Mouse (Mus musculus) layer of hippocampus, postnatal 36 days (tissue): Measurements from ENCODE around the gene Flywch1. TPM values are rescaled to one million over a fixed set of nuclear protein-coding genes. Genes with fewer than 3 reads are reported as not detected.

Experiments
- DNase-seq, 2 experiments: peaks; one replicate each; pipeline ENCODE4 v3.0.0; 2022
- total RNA-seq, 2 experiments: library from RNA; stranded (reverse); gene quantifications; 2 replicates each; pipeline ENCODE4 v1.2.3; 2021

Gene Flywch1
- total RNA-seq, 2 experiments from 2014 or later, result 297 to 300 TPM

DNA sequence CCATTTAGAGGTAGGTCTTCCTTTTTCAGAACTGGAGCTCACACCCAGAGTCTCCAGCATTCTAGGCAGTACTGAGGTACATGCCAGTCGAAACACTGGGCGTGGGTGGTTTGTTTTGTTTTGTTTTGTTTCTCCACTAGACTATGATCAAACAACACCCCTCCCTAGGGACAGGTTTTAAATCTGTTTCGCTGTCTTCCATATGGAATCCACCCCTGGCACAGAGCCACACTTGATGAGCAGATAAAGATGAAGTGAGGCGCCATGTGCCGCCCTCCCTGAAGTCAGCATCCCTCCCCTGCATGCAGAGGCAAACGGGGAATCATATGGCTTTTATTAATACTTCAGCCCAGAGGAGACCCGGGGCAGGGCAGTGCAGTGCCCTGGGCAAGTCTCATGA is 66.7 kb downstream of the Flywch1 start:
- no peak for DNase-seq

DNA sequence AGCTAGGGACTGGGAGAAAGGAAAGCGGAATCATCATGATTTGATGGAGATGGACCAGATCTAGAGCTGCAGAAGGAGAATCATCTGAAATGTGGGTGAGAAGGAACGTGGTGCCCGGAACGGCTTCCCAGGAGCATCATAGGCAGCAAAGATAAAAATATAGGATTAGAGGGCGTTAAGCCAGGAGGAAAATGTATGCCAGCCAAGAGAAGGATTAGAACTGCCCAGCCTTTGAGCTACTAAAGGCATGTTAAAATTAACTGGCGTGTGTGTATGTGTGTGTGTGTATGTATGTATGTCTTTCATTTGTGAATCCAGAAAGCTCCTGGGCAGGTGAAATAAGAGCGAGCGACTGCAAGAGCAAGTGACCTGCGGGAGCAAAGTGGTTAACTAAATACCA is 68.1 kb downstream of the Flywch1 start:
- DNase-seq, result no peak

Other genes with a start within 250 kb of the Flywch1 start
- 1 to 10 TPM; 5.6 to 7.4 TPM for gene Zfp213, start 207.4 kb downstream of the Flywch1 start, total RNA-seq
- gene Zfp13, start 172.1 kb downstream of the Flywch1 start, total RNA-seq, result 10 to 100 TPM; 25.0 to 32.3 TPM
- gene Zscan10, start 170.7 kb downstream of the Flywch1 start, total RNA-seq, result not detected
- gene Mmp25, start 126.3 kb downstream of the Flywch1 start, total RNA-seq, result under 1 TPM; 0.10 to 0.30 TPM
- not detected for gene Bicdl2, start 111.1 kb downstream of the Flywch1 start, total RNA-seq
- gene Hcfc1r1, start 98.0 kb downstream of the Flywch1 start, total RNA-seq, result 100 to 1,000 TPM; 122 to 124 TPM
- 1 to 10 TPM; 7.2 to 9.7 TPM for gene Thoc6, start 97.7 kb downstream of the Flywch1 start, total RNA-seq
- 1 to 10 TPM; 4.8 to 6.3 TPM for gene Tnfrsf12a, start 94.1 kb downstream of the Flywch1 start, total RNA-seq
- gene Cldn6, start 92.4 kb downstream of the Flywch1 start, total RNA-seq, result not detected
- gene Cldn9, start 87.6 kb downstream of the Flywch1 start, total RNA-seq, result under 1 TPM; 0.22 to 0.35 TPM
- not detected for gene 1520401A03Rik, start 48.8 kb downstream of the Flywch1 start, total RNA-seq
- gene Pkmyt1, start 45.3 kb downstream of the Flywch1 start, total RNA-seq, result 1 to 10 TPM; 1.7 to 3.0 TPM
- gene Paqr4, start 30.7 kb downstream of the Flywch1 start, total RNA-seq, result 10 to 100 TPM; 50.8 to 55.4 TPM
- under 1 TPM; 0.35 to 0.42 TPM for gene Kremen2, start 25.8 kb downstream of the Flywch1 start, total RNA-seq
- gene Flywch2, start 14.5 kb upstream of the Flywch1 start, total RNA-seq, result 10 to 100 TPM in 1 of 2 experiments, 1 to 10 TPM in 1; 9.9 to 11.7 TPM
- 100 to 1,000 TPM; 563 to 606 TPM for gene Srrm2, start 18.9 kb upstream of the Flywch1 start, total RNA-seq
- gene Elob, start 57.5 kb upstream of the Flywch1 start, total RNA-seq, result 100 to 1,000 TPM; 356 to 383 TPM
- not detected for gene Prss33, start 64.5 kb upstream of the Flywch1 start, total RNA-seq
- gene Prss32, start 72.3 kb upstream of the Flywch1 start, total RNA-seq, result not detected
- gene Prss41, start 72.6 kb upstream of the Flywch1 start, total RNA-seq, result 1 to 10 TPM; 2.0 to 2.1 TPM
- gene Prss21, start 96.5 kb upstream of the Flywch1 start, total RNA-seq, result not detected
- not detected for gene Dcpp1, start 109.3 kb upstream of the Flywch1 start, total RNA-seq
- not detected for gene Dcpp2, start 109.3 kb upstream of the Flywch1 start, total RNA-seq
- not detected for gene Dcpp3, start 145.9 kb upstream of the Flywch1 start, total RNA-seq
- not detected for gene Sbp, start 170.1 kb upstream of the Flywch1 start, total RNA-seq
- not detected for gene Sbpl, start 183.7 kb upstream of the Flywch1 start, total RNA-seq
- not detected for gene Prss30, start 209.0 kb upstream of the Flywch1 start, total RNA-seq
- not detected for gene Prss22, start 226.5 kb upstream of the Flywch1 start, total RNA-seq